Mouse (Mus musculus): Measurements from ENCODE around the gene Cbfb.
"Not testable (repeated sequence)": the region's sequence is repeated elsewhere in the genome, so short reads cannot be mapped to it uniquely, and the experiment has no call there.

The Cbfb gene

DNA sequence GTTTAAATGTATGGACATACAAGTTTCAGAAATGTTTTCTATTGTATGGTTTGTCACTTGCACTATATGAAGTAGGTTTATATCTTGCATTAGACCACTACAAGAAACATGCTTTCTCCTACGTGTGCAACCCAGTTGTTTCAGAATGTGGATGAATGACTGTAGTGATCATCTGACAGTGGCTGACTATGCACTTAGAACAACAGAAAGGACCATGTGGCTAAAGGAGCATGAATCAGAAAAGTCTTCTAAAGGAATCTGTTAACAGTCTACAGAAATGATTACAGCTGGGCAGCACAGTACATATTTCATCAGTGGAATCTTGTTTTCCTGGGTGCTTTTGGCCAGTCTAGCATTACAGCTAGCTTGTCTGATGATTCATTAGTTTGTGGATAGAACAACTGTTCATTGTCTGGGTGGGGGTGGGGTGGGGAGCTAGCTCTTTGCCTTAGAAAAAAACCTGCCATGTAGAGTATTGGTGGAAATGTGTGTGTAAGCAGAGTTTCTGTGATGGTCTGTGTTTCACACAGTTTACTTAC, 16.1 kb downstream of the Cbfb start:
- DNase-seq = no peak

DNA sequence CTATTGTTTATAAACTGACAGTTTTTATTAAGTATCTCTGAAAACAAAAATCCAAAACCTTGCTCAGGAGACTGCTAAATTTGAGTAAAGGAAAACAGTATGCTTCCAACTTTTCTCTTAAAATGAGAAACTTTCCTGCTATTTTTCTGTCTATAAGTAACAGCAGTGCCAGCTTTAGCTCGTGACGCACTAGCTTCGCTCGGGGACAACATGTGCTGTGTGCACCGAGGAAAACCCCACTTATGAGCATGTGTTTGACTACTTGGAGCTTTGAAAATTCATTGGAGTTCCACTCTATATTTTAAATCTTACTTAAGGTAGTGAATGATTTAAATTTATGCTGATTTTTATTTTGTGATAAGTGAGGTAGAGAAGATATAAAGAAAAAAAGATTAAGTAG, 21.7 kb downstream of the Cbfb start:
- DNase-seq = no peak

DNA sequence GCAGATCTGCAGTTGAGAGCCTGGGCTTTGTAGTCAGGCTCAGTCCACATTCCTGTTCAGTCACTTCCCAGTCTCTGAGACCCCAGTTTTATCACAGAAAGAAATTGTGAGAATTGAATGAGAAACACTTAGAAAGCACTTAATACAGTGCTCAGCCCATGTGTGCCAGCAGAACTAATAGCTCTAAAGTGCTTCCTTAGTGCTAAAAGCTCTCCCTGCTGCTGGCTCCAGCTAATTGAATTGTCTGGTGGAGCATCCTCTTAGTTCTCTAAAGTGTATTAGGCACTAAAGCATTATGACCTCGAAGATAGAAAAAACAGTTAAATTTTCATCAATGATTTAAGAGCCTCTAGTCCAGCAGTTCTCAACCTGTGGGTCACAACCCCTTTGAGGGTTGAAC, 35.3 kb downstream of the Cbfb start:
- no peak for DNase-seq

DNA sequence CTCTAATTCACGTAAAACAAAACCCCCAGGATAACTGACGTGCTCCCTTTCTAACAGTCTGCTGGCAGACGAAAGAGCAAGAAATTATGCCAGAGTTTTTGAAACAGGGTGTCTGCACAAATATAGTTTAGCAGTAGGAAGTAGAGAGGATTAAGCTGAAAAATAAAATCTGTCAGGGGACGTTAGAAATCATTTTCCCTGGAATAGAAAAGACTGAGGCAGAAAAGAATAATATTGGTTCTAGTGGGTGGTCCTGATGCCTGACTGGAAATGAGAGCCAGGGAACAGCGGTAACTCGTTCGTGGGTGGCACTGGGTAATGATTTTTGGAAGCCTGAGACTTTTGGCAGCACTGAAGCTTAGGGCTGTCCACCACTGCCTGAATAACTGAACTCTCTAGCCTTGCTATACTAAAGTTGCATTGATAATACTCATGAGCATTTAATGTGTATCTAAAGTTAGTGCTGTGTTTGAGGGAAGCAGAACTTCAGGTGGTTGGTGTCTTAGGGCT, 36.3 kb downstream of the Cbfb start:
- no peak for DNase-seq

DNA sequence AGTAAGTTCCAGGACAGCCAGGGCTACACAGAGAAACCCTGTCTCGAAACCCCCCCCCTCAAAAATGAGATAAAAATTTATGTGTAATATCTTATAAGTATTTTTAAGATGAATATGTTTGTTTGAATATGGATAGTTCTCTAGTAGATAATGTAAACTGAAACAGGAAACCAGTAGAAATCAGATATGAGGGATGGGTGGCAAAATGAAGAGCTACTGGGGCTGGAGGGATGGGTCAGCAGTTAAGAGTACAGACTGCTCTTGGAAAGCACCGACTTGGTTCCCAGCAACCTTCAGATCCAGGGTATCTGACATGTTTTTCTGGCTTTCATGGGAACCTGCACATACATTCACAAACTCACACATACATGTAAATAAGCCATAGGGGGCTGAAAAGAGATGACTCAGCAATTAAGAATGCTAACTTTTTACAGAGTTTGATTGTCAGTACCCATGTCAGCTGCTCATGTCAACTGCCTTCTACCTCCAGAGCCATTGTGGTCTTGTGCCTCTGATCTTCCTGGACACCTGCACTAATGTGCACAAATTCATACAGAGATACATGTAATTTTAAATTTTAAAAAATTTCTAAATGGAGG, 37.3 kb downstream of the Cbfb start:
- DNase-seq = no peak

DNA sequence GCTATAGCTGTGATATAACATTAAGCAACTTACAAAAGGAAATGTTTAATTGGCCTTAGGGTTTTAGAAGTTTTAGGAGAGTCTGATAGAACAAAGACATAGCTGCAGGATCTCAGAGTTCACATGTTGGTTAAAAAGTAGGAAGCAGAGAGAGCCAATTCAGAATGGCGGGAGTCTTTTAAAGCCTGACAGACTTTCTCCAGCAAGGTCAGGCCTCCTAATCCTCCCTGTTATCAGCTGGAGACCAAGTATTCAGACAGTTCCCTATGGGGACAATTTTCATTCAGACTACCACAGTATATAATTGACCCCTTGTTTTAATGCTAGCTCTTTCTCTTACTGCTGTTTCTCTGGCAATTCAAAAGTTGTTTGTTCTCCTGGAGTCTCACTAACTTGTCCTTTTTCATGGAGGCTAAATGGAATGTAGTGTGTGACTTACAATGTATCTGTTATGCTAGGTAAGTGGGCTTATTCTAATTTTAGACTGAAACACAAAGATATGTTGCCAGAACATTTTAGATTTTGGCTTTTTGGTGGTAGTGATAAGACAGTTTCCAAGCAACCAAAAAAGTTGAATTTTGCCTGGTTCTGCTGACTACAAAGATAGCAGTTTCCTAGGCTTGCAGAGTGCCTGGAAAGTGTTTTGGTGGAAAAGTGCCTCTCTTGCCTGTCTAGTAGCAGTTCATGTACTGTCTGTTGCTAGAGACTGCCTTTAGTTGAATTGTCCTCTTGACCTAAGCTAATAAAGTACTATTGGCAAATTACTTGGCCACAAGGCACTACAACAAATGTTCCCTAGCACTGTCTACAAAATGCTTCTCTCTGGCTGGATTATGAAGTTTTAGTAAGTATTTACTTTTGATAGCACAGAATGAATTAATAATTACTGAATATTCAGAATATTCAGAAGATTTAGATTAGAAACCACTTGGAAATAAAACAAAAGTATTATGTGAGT, 39.0 kb downstream of the Cbfb start:
- no peak for DNase-seq

DNA sequence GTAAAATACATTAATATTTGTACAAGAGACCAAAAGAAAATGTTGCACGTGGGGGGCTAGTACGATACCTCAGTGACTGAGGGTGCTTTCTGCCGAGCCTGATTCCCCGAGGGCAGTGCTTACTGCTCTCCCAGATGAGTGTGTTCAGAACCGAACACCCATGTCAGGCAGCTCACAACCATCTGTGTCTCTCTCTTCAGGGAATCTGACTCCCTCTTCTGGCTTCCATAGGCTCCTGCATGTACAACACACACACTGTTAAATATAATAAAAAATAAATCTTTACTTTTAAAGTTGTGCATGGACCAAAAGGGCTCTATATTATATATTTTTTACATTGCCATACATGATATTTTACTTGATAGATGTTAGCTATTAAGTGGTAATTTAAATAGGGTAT, 43.6 kb downstream of the Cbfb start:
- DNase-seq = no peak

DNA sequence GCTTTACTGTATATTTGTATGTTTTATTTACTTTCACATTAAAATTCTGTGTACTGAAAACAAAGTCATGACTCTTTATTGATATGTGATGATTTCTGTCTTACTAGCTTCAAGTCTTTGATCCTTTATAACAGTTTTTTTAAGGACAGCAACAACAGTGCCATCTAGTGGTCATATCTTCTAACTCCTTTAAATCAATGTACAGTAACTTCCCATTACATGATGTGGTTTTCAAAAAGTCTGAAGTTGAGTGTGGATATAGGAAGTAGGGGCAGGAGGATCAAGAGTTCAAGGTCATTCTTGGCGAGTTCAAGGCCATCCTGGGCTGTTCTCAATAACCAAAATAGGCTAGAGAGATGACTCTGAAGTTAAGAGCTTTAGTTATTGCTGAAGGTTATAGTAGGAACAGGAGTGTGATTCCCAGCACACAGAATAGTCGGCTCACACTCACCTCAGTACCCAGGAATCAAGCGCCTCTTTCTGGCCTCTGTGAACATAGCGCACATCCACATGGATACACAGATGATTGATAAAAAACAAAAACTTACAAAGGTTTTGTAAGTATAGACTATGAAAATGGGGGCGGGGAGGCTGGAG, 47.5 kb downstream of the Cbfb start:
- DNase-seq = peak; percentile 80

DNA sequence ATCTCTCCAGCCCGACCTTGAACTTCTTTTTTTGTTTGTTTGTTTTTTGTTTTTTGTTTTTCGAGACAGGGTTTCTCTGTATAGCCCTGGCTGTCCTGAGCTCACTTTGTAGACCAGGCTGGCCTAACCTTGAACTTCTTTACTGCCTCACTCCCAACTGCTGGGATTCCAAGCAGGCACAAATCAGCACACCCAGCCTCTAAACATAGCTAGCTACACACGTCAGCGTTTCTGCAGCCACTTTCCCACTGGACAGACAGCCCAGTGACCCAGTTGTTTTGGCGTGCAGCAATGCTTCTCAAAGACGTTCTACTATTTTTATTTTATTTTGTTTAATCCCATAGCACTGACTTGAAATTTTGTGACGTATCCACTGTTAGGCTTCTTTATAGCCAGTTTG, 53.4 kb downstream of the Cbfb start:
- DNase-seq = no peak

DNA sequence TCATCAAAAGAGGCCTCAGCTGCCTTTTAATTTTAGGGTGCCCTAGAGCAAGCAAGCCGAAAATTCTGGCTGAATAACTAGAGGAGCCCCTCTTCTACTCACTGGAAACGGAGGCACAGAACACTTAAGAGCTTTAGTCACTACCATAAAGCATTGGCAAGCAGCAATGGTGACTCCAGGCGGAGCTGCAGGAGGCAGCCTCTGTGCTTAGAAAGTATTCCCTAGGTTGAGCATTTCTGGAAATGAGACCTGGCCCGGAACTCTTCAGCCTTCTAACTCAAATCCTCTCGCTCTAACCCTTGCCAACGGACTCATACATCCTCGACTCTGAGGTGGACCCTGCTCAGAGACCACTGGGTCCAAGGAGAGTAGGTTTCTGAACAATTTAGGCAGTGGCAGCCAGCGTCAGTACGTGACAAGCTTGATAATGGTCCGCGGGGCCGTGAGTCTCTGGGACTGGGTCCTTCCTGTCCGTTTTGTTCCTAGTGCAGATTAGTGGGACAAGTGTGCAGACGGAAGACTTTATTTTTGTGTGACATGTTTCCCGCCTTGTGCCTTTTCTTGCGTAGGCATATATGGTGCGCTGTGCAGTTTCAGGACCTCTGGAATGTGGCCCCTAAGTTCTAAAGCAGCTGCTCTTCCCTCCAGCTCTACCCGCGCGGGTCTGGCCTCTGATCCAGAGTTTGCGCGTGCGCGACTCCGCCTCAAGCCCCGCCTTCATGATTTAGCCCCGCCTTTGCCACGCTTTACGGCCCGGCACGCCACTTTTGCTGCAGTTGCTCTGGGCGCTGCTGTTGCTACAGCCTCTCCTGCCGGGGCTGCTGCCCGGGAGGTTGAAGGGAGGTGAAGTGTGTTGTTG, 54.2 kb downstream of the Cbfb start, which contains the start of gene D230025D16Rik:
Gene D230025D16Rik (plus strand): TSS at position 733 of the 859 bp plus-strand sequence.
- peak; percentile 94 for DNase-seq

DNA sequence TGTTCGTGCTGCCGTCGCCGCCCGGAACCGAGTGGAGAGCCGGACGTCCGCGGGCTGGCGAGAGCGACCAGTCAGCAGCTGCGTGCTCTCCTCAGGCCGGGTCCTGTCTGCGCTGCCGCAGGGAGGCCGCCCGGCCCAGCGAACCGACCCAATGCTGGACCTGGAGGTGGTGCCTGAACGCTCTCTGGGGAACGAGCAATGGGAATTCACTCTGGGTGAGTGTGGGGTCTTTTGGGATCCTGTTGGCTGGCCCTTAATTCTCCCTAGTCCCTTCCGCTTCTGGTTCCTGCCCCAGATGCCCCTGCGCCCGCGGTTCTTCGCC, 54.8 kb downstream of the Cbfb start:
- no peak for DNase-seq

DNA sequence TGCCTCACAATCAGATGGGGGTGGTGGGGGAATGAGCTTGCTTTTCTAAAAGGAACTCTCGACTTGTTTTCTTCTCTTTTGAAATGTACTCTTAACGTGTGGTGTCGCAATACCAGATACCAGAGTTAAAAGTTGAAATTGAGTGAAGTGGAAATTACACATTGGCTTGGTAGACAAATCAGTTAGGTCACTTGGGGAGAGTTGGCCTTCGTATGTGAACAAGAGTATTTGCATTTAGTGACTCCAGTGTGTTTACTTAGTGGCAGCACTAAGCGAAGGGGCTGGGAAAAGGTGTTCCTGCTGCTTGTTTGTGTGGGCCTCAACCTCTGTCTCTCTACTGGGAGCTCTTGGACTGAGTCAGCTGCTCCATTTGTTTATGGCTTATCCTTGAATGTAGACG, 55.4 kb downstream of the Cbfb start:
- DNase-seq = no peak

DNA sequence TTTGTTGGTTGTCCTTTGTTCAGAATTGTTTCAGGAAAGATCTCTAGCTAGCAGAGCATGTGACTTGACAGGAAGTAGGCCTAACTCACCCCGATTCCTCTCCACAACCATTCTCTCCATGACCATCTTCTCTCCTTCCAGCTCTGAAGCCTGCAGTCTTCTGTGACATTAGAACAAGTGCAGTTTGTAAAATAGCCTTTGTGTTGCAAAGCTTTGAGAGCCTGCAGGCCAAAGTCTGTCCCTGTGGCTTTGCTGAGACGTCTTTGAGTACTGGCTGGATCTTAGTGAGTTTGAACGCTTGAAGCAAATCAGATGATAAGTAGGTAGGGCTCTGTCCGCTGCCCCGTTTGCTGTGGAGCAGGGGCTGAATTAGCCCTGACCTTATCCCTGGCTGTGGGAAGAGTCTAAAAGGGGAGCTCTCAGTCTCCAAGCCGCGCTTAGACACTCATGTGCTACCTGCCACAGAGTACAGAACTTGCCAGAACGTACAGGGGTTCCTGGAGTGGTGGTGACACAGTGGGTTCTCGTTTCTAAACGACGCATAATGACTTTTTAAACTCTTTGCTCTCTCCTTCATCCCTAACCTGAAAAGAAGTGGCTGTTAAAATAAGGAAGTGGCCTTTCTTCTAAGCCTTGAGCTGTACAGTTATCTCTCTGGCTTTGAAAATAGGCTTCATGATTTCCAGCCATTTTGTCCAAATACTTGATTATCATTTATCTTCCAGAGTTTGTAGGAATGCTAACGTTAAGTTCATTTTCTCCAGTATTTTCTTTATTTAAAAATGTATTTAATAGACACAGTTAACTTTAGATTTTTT, 61.2 kb downstream of the Cbfb start:
- DNase-seq = no peak

DNA sequence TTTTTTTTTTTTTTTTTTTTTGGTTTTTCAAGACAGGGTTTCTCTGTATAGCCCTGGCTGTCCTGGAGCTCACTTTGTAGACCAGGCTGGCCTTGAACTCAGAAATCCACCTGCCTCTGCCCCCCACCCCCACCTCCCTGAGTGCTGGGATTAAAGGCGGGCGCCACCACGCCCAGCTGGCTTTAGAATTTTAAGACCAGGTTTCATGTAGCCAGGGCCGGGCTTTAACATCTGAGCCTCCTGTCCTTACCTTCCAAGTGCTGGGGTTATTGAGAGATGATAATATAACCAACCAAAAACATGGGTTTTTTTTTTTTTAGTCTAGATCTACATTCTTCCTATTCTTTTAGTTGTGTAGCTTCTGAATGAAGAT, 61.8 kb downstream of the Cbfb start:
- not testable (repeated sequence) for DNase-seq

DNA sequence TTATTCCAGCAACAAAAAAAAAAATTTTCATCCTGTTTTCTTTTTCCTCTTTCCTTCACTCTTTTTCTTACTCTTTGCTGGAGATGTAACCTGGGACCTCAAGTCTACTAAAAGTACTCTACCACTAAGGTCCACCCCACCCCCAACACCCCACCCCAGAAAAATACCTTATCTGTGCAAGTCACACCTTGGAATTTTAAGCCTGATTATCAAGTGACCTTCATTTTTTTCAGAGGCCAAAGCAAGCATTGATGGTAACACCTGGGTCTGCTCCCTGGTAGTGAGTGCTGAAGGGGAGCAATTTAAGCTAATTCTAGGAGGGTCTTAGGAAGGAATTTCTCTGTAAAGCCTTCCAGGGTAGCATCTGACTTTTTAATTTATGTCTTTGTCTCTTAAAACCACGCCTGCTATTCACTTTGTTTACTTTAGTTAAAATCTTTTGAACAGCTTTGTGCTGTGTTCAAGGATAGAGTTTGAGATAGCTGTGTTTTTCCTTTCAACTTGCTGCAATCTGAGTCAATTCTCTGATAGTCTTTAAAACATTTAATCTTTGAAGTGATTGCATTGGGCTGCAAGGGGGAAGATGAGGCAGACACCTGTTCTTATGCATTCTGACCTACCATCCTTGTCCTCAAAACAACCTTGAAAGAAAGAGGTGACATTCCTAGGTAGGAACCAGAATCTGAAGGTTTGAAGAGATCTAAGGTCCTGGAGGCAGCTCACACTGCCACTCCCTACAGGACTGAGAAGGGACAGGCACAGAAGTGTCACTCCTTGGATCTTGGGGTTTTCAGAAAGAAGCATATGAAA, 62.9 kb downstream of the Cbfb start:
- DNase-seq = no peak

DNA sequence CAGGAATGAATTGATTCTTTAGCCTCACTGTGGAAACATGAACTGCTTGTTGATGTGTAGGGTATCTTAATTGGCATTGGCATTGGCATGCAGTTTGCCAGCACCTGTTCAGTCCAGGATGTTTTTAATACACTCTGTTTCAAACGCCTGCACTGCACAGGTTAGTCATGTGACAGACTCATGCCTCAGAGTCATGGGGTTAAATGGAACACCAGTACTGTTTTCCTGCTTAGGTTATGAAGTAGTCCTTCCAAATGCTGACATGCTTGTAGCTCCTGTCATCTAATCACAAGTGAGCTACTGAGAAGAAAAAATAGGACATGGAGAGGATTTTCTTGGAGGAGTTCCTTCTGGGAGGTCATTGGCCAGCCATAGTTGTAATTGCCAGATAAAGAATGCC, 64.7 kb downstream of the Cbfb start:
- no peak for DNase-seq

DNA sequence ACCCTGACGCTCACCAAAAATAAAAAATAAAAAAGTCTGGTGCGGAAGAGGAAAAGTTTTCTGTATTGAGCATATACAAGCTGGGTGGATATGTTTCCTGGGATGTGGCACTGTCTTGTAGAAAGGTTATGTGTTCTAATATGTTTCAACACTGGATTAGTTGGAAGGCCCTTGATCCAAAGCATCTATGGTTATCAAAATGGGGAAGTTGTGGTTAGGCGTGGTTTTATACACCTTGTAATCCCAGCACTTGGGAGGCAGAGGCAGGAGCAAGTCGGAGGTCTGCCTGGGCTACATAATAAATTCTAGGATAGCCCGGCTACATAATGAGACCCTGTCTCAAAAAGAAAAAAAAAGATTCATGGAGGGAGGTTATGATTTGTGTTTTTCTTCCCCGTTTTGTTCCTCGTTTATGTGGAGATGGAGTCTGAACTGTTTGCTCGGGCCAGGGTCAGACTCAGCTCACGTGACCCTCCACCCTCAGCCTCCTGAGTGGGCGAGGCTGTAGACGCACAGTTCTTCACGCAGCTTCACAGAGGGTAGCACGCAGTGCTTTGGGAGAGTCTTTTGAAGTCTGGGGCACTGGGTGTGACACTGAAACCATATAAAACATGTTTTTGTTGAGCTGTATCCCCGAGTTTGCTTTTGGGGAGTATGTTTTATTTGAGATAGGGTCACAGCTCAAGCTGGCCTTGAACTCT, 67.1 kb downstream of the Cbfb start:
- no peak for DNase-seq

DNA sequence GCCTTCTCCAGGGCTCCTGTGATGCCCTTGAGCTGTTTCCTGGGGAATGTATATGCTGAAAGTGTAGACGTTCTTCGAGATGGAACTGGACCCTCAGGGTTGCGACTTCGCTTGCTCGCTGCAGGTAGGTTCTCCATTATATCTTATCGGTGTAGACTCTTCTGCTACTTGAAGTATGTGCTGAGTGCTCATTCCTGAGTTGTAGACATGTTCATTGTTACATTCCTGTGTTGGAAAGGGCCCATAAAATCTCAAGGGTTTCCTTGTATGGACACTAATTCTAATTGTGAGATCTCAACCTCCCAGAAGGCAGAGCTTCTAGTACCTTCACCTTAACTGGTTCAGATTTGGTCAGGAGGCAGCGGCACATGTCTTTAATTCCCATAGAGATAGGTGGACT, 70.5 kb downstream of the Cbfb start:
- no peak for DNase-seq

DNA sequence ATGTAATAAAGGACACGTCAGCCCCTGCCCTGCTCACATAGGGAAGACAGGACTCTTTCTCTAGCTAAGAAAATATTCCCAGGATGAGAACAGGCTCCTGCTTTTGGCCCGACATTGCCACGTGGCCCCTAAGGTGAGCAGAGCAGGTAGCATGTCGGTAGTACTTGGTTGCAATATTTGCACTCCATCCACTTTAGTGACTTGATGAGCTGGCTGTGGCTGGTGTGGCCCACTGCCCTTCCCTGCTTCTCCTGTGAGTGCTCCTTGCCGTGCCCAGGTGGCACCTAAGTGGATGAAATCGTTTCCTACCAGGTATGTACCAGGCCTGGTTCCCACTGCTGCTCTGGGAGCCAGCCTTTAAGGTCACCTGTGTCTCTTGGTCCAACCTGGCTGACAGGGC, 81.5 kb downstream of the Cbfb start:
- DNase-seq = no peak
